Mouse (Mus musculus): ENCODE results near the gene Hoxa6. TPM values are rescaled to one million over a fixed set of nuclear protein-coding genes. Genes with fewer than 3 reads are reported as not detected.

Gene Hoxa6
- polyA plus RNA-seq, 1 experiment from 2014 or later, result not detected

DNA sequence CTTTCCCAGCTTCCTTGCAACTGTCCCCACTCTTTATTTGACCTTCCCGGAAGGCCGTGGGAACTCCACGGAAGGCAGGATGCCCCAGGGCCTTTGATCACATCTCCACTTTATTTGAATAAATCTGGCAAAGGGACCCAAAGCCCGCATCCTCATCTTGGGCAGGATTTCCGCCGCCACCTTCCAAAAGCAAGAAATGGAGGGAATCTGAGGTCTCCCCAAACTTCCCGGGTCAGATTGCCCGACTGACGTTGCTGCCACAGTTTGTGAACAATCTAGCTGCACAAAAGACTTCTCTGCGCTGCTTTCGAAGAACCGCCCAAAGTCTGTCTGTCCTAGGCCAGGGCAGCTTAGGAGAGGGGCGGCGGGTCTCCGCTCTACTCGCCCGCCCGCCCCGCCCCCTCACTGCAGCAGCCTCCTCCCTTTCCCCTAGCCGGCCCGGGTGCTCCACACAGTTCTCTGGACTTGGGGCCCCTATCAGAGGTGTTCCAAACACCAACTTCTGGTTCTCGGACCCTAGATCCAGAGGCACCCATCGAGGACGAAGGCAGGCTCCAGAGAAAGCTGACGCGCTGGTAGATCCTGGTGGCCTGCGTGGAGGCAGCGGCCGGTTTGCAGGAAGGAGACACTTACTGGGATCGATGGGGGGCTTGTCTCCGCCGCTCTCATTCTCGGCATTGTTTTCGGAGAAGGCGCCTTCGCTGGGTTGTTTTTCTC is 16.5 kb upstream of the Hoxa6 start:
- no peak overlapping the region for H3K9ac ChIP-seq

DNA sequence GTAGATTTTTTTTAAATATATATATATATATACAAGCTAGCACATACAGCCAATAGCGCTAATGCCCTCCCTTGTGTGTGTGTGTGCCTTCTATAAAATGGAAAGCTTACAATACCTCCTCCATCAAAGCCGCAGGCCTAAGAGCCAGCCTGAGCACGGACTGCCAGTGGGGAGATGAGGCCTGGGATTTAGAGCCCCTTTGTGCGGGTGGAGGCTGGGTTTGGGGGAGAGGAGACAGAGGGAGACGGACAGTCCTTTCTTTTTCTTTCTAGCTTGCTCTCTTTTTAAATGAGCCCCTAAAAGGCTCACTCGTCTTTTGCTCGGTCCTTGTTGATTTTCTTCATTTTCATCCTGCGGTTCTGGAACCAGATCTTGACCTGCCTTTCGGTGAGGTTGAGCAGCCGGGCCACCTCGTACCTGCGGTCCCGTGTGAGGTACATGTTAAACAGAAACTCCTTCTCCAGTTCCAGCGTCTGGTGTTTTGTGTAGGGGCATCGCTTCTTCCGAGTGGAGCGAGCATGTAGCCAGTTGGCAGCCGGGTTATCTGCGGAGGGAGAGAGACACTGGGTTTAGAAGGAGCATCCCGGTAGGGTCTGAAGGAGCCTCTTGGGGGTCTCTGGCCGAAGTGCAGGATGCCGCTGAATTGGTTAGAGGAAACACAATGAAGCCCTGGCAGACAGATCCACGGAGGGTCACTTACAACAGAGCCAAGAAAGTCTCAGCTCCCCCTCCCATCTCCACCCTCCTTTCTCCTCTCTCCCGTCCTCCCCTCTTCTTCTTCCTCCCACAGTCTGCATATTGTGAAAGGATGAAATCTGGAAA is 15.6 kb upstream of the Hoxa6 start:
- Histone ChIP-seq H3K4me2 (no peak overlapping the region), H3K9me3 (replicated peaks) (no peaks in the 10 kb centered on the region), H3K36me3 (no peaks in the 10 kb centered on the region), H3K27ac (ENCODE audit: poor library complexity, severe bottlenecking) (no peak overlapping the region), H3K27me3 (replicated peaks) (peaks cover 95% of the 10 kb centered on the region), H3K4me3 (no peak overlapping the region), H3K4me1 (replicated peaks) (peaks cover 16% of the 10 kb centered on the region), H3K9ac (no peak overlapping the region)
- 2% methylated on average over 24 of the region's 24 CpGs for WGBS
- ATAC-seq (ENCODE audit: insufficient number of reproducible peaks, low FRiP score), result no peak

More for the DNA sequence above, 16.5 kb upstream of the Hoxa6 start:
- Histone ChIP-seq H3K4me3 (no peak overlapping the region), H3K36me3 (no peaks in the 10 kb centered on the region), H3K4me2 (no peak overlapping the region), H3K4me1 (replicated peaks) (peaks cover 16% of the 10 kb centered on the region), H3K27ac (ENCODE audit: poor library complexity, severe bottlenecking) (no peak overlapping the region), H3K27me3 (replicated peaks) (peaks cover 95% of the 10 kb centered on the region), H3K9me3 (replicated peaks) (no peaks in the 10 kb centered on the region)
- ATAC-seq (ENCODE audit: insufficient number of reproducible peaks, low FRiP score), result no peak
- WGBS, result 2% methylated on average over 36 of the region's 36 CpGs

DNA sequence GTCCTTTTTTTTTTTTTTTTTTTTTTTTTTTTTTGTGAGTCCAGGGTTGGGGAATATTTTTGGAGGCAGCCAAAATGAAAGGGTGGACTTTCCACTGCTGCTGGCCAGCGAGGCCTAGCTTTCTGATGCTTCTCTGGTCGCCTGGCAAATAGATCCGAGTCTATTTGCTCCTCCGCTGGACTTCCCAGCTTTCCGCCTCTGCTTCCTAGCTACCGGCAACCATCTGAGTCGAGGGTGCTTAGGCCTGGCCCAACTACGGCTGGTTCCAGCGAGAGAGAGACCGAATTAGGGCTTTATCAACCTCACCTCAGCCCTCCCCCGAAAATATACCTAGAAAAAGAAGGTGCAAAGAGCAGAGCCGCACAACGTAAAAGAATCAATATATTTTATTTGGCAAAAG is 14.2 kb upstream of the Hoxa6 start:
- Histone ChIP-seq H3K4me3 (no peak overlapping the region), H3K4me1 (replicated peaks) (peaks cover 16% of the 10 kb centered on the region), H3K27me3 (replicated peaks) (peaks cover 98% of the 10 kb centered on the region), H3K4me2 (no peak overlapping the region), H3K9ac (no peak overlapping the region), H3K9me3 (replicated peaks) (no peaks in the 10 kb centered on the region), H3K36me3 (no peaks in the 10 kb centered on the region), H3K27ac (ENCODE audit: poor library complexity, severe bottlenecking) (no peak overlapping the region)
- 18% methylated on average over 13 of the region's 13 CpGs for WGBS
- ATAC-seq (ENCODE audit: insufficient number of reproducible peaks, low FRiP score), result no peak

DNA sequence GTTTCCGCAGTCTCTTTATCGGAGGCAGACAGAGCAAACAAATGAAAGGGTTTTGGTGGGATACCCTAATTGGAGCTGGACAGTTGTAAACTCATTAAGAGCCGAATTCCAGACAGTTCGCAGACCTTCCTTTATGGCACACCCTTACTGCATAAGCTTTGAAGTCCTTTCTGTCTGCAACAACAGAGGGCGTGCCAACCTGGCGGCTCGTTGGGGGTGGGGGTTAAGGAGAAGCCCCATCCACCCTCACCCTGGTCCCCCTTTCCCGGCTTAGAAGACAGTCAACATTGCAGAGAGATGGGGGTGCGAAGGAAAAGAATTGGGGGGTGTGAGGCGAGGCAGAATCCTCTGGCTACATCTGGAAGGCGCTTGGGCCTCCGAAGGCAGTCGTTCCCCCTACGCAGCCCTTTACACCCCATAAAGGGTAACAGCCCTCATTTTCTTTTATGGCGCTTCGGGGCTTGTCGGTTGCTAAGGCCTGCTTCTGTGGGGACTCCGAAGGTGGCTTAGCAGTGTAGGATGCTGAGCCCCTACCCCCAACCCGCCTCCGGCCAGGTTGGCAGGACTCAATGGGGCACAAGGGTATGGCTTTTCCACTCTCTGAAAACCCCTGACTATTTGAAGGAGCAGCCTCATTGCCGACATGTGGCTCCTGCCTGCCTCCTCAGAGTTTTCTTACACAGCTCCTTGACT is 13.6 kb upstream of the Hoxa6 start:
- Histone ChIP-seq H3K27ac (ENCODE audit: poor library complexity, severe bottlenecking) (no peak overlapping the region), H3K36me3 (no peaks in the 10 kb centered on the region), H3K9me3 (replicated peaks) (no peaks in the 10 kb centered on the region), H3K4me3 (peak overlapping the region; percentile 54), H3K4me2 (peak overlapping the region; percentile 85), H3K9ac (no peak overlapping the region), H3K27me3 (replicated peaks) (peaks cover 98% of the 10 kb centered on the region), H3K4me1 (replicated peaks) (peaks cover 22% of the 10 kb centered on the region)
- 6% methylated on average over 21 of the region's 21 CpGs for WGBS
- ATAC-seq (ENCODE audit: insufficient number of reproducible peaks, low FRiP score), result no peak

DNA sequence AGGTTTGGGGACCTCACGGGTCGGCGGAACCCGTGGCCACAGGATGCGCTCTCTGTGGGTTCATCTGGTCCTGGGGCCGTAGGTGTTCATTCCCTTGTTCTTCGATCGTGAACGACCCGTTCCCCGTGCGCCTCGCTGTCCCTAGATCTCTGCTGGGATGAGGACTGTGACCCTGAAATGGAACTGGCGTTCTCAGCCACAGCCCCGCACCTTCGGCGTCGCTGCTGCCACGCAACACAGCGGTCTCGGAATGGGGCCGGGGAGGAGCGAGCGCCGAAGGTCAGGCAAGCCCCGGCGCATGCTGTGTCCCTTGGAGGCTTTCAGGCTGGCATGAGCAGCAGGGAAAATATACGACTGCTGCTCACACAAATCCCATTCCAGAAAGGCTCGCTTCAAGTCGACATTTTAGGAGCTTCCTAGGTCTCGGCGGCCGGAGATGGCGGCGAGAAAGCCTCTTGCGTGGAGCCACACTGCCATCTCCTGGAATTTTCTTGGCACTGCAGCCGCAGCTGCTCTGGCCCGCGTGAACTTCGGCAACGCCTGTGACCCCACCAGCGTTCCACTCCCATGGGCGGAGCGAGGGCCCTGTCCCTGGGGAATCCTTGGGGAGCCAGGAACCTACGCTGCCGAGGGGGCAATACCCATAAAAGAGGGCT is 12.9 kb upstream of the Hoxa6 start, which contains the start of gene Hoxa7:
TSS of gene Hoxa7 (minus strand) at position 518 of the 656 bp plus-strand sequence.
- peaks cover 98% of the 10 kb centered on the region for H3K27me3 ChIP-seq (replicated peaks)

DNA sequence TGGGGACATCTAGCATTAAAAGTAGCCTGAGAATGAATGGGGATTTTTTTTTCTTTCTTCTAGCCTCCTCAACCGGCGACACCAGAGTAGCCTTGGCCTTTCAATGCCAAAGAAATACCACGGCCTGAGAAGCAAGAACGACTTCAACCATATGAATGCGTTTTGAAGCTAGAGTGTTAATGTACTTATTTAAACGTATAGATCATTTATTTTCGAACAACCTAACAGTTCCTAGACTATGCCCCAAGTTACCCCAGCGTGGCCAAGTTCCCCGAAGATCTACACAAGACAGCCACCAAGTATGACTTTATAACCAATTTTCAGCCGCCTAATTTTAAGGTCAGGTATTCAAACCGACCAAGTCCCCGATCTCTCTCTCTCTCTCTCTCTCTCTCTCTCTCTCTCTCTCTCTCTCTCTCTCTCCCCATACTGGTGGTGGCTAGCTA is 12.4 kb upstream of the Hoxa6 start:
- no peak for ATAC-seq (ENCODE audit: insufficient number of reproducible peaks, low FRiP score)
- no peak overlapping the region for H3K9ac ChIP-seq
- peak overlapping the region; percentile 54 for H3K4me3 ChIP-seq
- no peaks in the 10 kb centered on the region for H3K9me3 ChIP-seq (replicated peaks)
- WGBS, result 4% methylated on average over 12 of the region's 12 CpGs
- peaks cover 25% of the 10 kb centered on the region for H3K4me1 ChIP-seq (replicated peaks)
- H3K4me2 ChIP-seq, result peak overlapping the region; percentile 85
- H3K36me3 ChIP-seq, result no peaks in the 10 kb centered on the region
- H3K27me3 ChIP-seq (replicated peaks), result peaks cover 98% of the 10 kb centered on the region
- H3K27ac ChIP-seq (ENCODE audit: poor library complexity, severe bottlenecking), result no peak overlapping the region

More for the DNA sequence above, 12.9 kb upstream of the Hoxa6 start, which contains the start of gene Hoxa7:
- no peaks in the 10 kb centered on the region for H3K9me3 ChIP-seq (replicated peaks)
- H3K36me3 ChIP-seq, result no peaks in the 10 kb centered on the region
- peaks cover 27% of the 10 kb centered on the region for H3K4me1 ChIP-seq (replicated peaks)
- peak within 1 kb of the TSS; percentile 54 for H3K4me3 ChIP-seq
- peak within 1 kb of the TSS; percentile 42; the same call in 1 of the 2 replicates for H3K9ac ChIP-seq
- peak; percentile 58; the same call in 1 of the 2 replicates for ATAC-seq (ENCODE audit: insufficient number of reproducible peaks, low FRiP score)
- H3K27ac ChIP-seq (ENCODE audit: poor library complexity, severe bottlenecking), result no peak within 1 kb of the TSS
- WGBS, result under 1% methylated on average over 46 of the region's 46 CpGs
- peak within 1 kb of the TSS; percentile 85 for H3K4me2 ChIP-seq

DNA sequence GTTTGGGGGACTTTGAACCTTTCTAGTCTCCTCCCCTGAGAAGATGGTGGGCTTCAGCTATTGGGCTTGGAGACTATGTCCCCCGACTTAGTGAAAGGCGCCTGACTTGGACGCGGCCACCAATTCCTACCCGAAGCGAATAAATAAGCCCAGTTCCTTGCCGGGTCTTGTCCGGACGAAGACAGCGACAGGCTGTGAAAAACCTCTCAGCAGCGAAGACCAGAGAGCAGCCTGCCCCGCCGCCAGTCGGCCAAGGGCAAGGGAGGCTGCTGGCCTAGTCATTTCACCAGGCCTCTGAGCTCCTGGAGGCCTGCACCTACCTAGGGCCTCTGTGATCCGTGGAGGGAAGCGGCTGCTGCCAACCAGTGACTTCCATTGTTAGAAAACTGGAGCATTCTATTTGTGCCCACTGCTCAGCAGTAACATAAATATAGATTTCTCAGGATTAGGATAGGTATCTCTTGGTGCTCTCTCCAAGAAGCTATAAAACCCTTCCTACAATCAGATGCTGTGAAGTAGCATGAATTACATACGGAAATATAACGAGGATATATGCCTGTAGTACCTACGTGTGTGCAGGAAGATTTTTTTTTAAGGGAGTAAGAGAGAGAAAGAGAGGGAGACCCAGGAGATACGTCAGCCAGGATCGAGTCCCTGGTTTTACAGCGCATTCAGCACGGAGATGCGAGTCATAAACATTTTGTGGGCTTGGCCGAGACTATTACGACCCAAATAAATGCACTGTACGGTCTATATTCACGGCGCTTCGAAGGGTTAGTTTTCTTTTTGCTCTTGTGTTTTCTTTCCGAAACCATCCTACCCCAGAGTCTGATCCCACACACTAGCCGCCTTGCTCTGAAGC is 11.7 kb upstream of the Hoxa6 start:
- WGBS, result 14% methylated on average over 32 of the region's 32 CpGs
- Histone ChIP-seq H3K4me3 (no peak overlapping the region), H3K9ac (no peak overlapping the region), H3K9me3 (replicated peaks) (no peaks in the 10 kb centered on the region), H3K27ac (ENCODE audit: poor library complexity, severe bottlenecking) (no peak overlapping the region), H3K36me3 (no peaks in the 10 kb centered on the region), H3K4me2 (no peak overlapping the region), H3K4me1 (replicated peaks) (peaks cover 22% of the 10 kb centered on the region), H3K27me3 (replicated peaks) (peaks cover 98% of the 10 kb centered on the region)
- ATAC-seq (ENCODE audit: insufficient number of reproducible peaks, low FRiP score), result no peak

DNA sequence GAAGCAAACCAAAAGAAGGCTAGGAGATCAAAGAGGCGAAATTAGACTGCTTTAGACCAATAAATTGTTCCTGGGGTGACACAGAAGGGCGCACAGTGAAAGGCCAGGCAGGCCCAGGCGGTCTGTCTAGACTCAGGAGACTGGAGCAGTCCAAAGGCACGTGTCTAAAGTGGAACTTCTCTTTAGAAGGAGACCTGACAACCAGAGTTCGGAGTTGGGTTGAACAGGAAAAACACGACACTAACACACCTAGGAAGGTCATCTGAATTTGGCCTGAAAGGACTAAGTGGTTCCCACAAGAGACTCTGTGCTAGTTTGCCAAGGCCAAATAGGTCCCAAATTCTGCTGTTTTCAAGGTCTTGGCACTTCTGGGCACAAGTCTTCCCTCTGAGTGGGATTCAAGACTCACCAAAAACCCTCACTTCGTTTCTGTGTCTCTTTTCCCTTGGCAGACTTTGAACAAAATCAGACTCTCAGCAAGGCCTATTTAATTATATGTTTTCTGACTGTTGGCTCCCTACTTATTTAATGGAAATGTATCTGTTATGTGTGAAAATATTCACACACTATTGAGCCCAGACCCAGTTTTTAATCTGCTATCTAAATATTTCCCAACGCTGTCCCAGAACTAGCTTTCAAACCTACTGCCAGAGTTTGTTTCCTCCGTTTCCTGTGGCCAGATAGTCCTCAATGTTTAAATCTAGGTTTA is 10.9 kb upstream of the Hoxa6 start:
- Histone ChIP-seq H3K9me3 (replicated peaks) (no peaks in the 10 kb centered on the region), H3K9ac (no peak overlapping the region), H3K36me3 (no peaks in the 10 kb centered on the region), H3K4me2 (no peak overlapping the region), H3K27me3 (replicated peaks) (peaks cover 98% of the 10 kb centered on the region), H3K4me1 (replicated peaks) (peaks cover 22% of the 10 kb centered on the region), H3K27ac (ENCODE audit: poor library complexity, severe bottlenecking) (no peak overlapping the region), H3K4me3 (no peak overlapping the region)
- 26% methylated on average over 9 of the region's 9 CpGs for WGBS
- no peak for ATAC-seq (ENCODE audit: insufficient number of reproducible peaks, low FRiP score)

DNA sequence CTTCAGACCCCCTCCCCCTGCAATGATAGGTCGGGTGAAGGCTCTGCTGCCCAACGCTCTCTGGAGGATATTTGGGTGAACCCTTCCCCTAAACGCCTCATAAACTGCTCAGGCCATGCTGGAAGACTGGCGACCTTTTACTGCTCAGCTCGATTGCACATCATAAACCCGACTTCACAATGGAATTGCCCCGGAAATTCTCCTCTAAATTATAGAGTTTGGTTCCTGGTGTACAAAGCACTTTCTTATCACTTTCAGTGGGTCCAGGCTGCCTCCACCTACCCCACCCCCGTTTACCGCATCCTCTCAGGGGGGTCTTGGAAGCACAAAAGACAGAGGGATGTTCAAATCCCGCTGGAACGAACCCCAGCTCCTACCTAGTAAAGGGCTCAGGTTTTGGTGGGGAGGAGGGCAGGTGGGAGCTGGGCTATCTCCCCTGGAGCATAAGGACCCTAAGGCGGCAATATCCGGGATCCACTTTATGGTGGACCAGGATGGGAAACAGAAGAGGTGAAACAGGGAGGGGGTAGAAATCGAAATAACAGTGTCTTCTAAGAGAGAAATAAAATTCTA is 10.2 kb upstream of the Hoxa6 start:
- no peaks in the 10 kb centered on the region for H3K9me3 ChIP-seq (replicated peaks)
- no peak overlapping the region for H3K9ac ChIP-seq
- H3K4me1 ChIP-seq (replicated peaks), result peaks cover 22% of the 10 kb centered on the region
- H3K4me3 ChIP-seq, result no peak overlapping the region
- H3K36me3 ChIP-seq, result no peaks in the 10 kb centered on the region
- H3K27me3 ChIP-seq (replicated peaks), result peaks cover 98% of the 10 kb centered on the region
- H3K4me2 ChIP-seq, result no peak overlapping the region
- no peak for ATAC-seq (ENCODE audit: insufficient number of reproducible peaks, low FRiP score)
- H3K27ac ChIP-seq (ENCODE audit: poor library complexity, severe bottlenecking), result no peak overlapping the region
- 10% methylated on average over 14 of the region's 14 CpGs for WGBS

All from heart, embryonic 12.5 days (tissue).